Mouse (Mus musculus) inflammation-experienced regulatory T-cells (primary cell): ENCODE measurements around the gene Etv4. TPM values are rescaled to one million over a fixed set of nuclear protein-coding genes. Genes with fewer than 3 reads are reported as not detected.

Experiments
- polyA plus RNA-seq, 2 experiments: library from polyadenylated mRNA; unstranded; fragments of 100-300 nt; shearing (Covaris generic); gene quantifications; one replicate each; pipeline ENCODE4 v1.2.1; 2017

Etv4 gene
- polyA plus RNA-seq = under 1 TPM in 1 of 2 experiments, not detected in 1; 0.55 TPM

GRCm38 (mm10) chr11:101785143-101785851, at the start of gene Etv4:
TSS of gene Etv4 (minus strand) at chr11:101785371.

GRCm38 (mm10) chr11:101732518-101733440, 52.4 kb downstream of the Etv4 start, which contains the start of gene Dhx8:
TSS of gene Dhx8 (plus strand) at chr11:101732919.

Other genes starting within 250 kb of the Etv4 start
- 1 to 10 TPM; 1.5 to 3.2 TPM for gene Brca1, start 233.4 kb downstream of the Etv4 start, polyA plus RNA-seq
- 100 to 1,000 TPM in 1 of 2 experiments, 10 to 100 TPM in 1; 96.3 to 115 TPM for gene Nbr1, start 233.2 kb downstream of the Etv4 start, polyA plus RNA-seq
- gene Tmem106a, start 203.1 kb downstream of the Etv4 start, polyA plus RNA-seq = 10 to 100 TPM; 12.2 to 12.5 TPM
- 1 to 10 TPM in 1 of 2 experiments, under 1 TPM in 1; 0.29 to 1.6 TPM for gene Gm11634, start 186.1 kb downstream of the Etv4 start, polyA plus RNA-seq
- gene Rdm1, start 158.2 kb downstream of the Etv4 start, polyA plus RNA-seq = 10 to 100 TPM; 54.0 to 80.1 TPM
- 1 to 10 TPM; 2.0 to 8.3 TPM for gene Arl4d, start 119.8 kb downstream of the Etv4 start, polyA plus RNA-seq
- gene Dhx8, start 52.5 kb downstream of the Etv4 start, polyA plus RNA-seq = 10 to 100 TPM; 52.9 to 60.1 TPM
- not detected for gene Meox1, start 109.0 kb upstream of the Etv4 start, polyA plus RNA-seq
- not detected for gene Sost, start 181.6 kb upstream of the Etv4 start, polyA plus RNA-seq
- not detected for gene Cfap97d1, start 198.9 kb upstream of the Etv4 start, polyA plus RNA-seq
- gene Dusp3, start 201.6 kb upstream of the Etv4 start, polyA plus RNA-seq = 1 to 10 TPM in 1 of 2 experiments, under 1 TPM in 1; 0.40 to 1.2 TPM
- gene Mpp3, start 243.1 kb upstream of the Etv4 start, polyA plus RNA-seq = under 1 TPM in 1 of 2 experiments, not detected in 1; 0.73 TPM